Mouse (Mus musculus): Measurements from ENCODE around the gene Negr1.

DNA sequence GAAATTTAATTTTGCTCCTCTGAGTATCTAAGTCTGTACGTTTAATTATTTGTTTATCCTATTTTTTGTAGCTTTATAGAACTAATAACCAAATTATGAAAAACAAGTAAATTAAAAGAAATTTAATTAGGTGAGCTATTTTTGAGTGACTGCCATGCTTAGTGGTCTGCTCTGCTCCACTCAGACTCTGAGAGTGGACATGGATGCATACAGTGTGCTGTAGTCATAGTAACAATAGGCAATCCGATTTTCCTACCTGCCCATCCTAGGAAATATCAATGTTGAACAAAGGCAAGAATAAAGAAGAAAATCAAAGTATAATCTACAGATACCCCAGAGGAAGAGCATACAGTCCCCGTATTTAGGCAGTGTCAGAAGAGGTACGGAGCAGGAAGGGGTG, 334.5 kb downstream of the Negr1 start:
- TF ChIP-seq CTCF (IDR thresholded peaks at IDR 0.05; ENCODE audit: control insufficient read depth, insufficient read depth, insufficient read length) (no peak), USF1 (IDR thresholded peaks at IDR 0.05; ENCODE audit: low read depth) (no peak)
